Mouse (Mus musculus): ENCODE results near the gene Ccdc13. TPM values are rescaled to one million over a fixed set of nuclear protein-coding genes. Genes with fewer than 3 reads are reported as not detected.

The Ccdc13 gene
- polyA plus RNA-seq, 1 experiment from 2014 or later = not detected

DNA sequence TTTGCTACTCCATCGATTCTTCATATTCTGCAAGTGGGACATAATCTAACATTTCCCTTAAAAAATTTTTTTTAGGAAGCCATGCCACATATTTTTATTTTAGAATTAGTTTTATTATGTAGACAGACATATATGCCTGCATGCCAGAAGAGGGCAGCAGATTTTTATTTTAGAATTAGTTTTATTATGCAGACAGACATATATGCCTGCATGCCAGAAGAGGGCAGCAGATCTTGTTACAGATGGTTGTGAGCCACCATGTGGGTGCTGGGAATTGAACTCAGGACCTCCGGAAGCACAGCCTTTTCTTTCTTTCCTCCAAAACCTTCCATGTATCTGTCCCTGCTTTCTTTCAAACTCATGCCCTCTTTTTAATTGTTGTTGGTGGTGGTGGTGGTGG, 3.7 kb upstream of the Ccdc13 start:
- Histone ChIP-seq H3K4me1 (replicated peaks) (peaks cover 11% of the 10 kb centered on the region), H3K27me3 (no peaks in the 10 kb centered on the region), H3K36me3 (peaks cover 10% of the 10 kb centered on the region; the same call in 1 of the 2 replicates), H3K27ac (no peak overlapping the region), H3K9me3 (replicated peaks) (no peaks in the 10 kb centered on the region), H3K4me3 (no peak overlapping the region), H3K9ac (no peak overlapping the region), H3K4me2 (no peak overlapping the region)
- no peak for ATAC-seq (replicated peaks; ENCODE audit: insufficient number of reproducible peaks, insufficient read depth, low FRiP score, low read depth)
- WGBS = 92% methylated on average over 2 of the region's 2 CpGs

DNA sequence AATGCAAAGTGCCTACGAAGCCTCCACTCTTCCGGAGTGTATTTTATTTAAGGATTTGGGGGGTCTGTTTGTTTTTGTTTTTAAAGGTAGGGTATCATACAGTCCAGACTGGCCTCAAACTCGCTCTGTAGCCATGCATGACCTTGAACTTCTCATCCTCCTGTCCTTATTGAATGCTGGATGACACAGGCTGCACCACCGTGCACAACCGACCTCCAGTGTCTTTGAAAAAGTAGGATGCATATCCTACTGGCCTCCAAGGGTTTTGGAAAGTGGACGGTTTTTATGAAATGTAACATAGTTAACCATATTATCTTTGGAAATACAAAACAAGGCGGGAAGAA, 333 bp upstream of the Ccdc13 start:
- WGBS = 36% methylated on average over 7 of the region's 7 CpGs
- Histone ChIP-seq H3K27ac (no peak overlapping the region), H3K9me3 (replicated peaks) (no peaks in the 10 kb centered on the region), H3K9ac (peak overlapping the region; percentile 52), H3K4me3 (peak overlapping the region; percentile 58), H3K4me1 (replicated peaks) (peaks cover 11% of the 10 kb centered on the region), H3K27me3 (no peaks in the 10 kb centered on the region), H3K36me3 (no peaks in the 10 kb centered on the region), H3K4me2 (peak overlapping the region; percentile 93)
- ATAC-seq (replicated peaks; ENCODE audit: insufficient number of reproducible peaks, insufficient read depth, low FRiP score, low read depth) = no peak

GRCm38 (mm10) chr9:121838008-121838407, 1.3 kb downstream of the Ccdc13 start:
- H3K27ac ChIP-seq = no peak overlapping the region
- no peaks in the 10 kb centered on the region for H3K27me3 ChIP-seq
- 80% methylated on average over 6 of the region's 6 CpGs for WGBS
- no peak overlapping the region for H3K4me2 ChIP-seq
- no peaks in the 10 kb centered on the region for H3K9me3 ChIP-seq (replicated peaks)
- no peak for ATAC-seq (replicated peaks; ENCODE audit: insufficient number of reproducible peaks, insufficient read depth, low FRiP score, low read depth)
- no peak overlapping the region for H3K4me3 ChIP-seq
- H3K4me1 ChIP-seq (replicated peaks) = peaks cover 11% of the 10 kb centered on the region
- no peak overlapping the region for H3K9ac ChIP-seq
- no peaks in the 10 kb centered on the region for H3K36me3 ChIP-seq

- Histone ChIP-seq H3K36me3 (no peaks in the 10 kb centered on the region), H3K4me1 (replicated peaks) (peaks cover 3% of the 10 kb centered on the region), H3K27ac (no peak overlapping the region), H3K4me2 (no peak overlapping the region), H3K4me3 (no peak overlapping the region), H3K9me3 (replicated peaks) (no peaks in the 10 kb centered on the region), H3K27me3 (0 out of 2 replicates have a peak, but pooled peaks cover 3% of the 10 kb centered on the region), H3K9ac (no peak overlapping the region)
- ATAC-seq (replicated peaks; ENCODE audit: insufficient number of reproducible peaks, insufficient read depth, low FRiP score, low read depth) = no peak
- WGBS = 70% methylated on average over 11 of the region's 11 CpGs
Measured at GRCm38 (mm10) chr9:121833825-121834224, 5.4 kb downstream of the Ccdc13 start.

GRCm38 (mm10) chr9:121830956-121831293, 8.3 kb downstream of the Ccdc13 start:
- H3K36me3 ChIP-seq = no peaks in the 10 kb centered on the region
- 25% methylated on average over 6 of the region's 6 CpGs for WGBS
- no peaks in the 10 kb centered on the region for H3K9me3 ChIP-seq (replicated peaks)
- no peak overlapping the region for H3K27ac ChIP-seq
- H3K27me3 ChIP-seq = 0 out of 2 replicates have a peak, but pooled peaks cover 3% of the 10 kb centered on the region
- H3K4me2 ChIP-seq = no peak overlapping the region
- no peak overlapping the region for H3K9ac ChIP-seq
- no peaks in the 10 kb centered on the region for H3K4me1 ChIP-seq (replicated peaks)
- H3K4me3 ChIP-seq = no peak overlapping the region
- no peak for ATAC-seq (replicated peaks; ENCODE audit: insufficient number of reproducible peaks, insufficient read depth, low FRiP score, low read depth)

- 73% methylated on average over 6 of the region's 6 CpGs for WGBS
Measured at GRCm38 (mm10) chr9:121830243-121830955, 8.9 kb downstream of the Ccdc13 start.

GRCm38 (mm10) chr9:121829270-121829992, 9.8 kb downstream of the Ccdc13 start:
- Histone ChIP-seq H3K4me2 (no peak overlapping the region), H3K9ac (no peak overlapping the region), H3K27ac (no peak overlapping the region), H3K9me3 (replicated peaks) (no peaks in the 10 kb centered on the region), H3K27me3 (0 out of 2 replicates have a peak, but pooled peaks cover 3% of the 10 kb centered on the region), H3K36me3 (no peaks in the 10 kb centered on the region), H3K4me3 (no peak overlapping the region), H3K4me1 (replicated peaks) (no peaks in the 10 kb centered on the region)
- no peak for ATAC-seq (replicated peaks; ENCODE audit: insufficient number of reproducible peaks, insufficient read depth, low FRiP score, low read depth)
- 56% methylated on average over 7 of the region's 7 CpGs for WGBS

More at GRCm38 (mm10) chr9:121830243-121830955, 8.9 kb downstream of the Ccdc13 start:
- H3K4me3 ChIP-seq = no peak overlapping the region
- H3K27ac ChIP-seq = no peak overlapping the region
- H3K27me3 ChIP-seq = 0 out of 2 replicates have a peak, but pooled peaks cover 3% of the 10 kb centered on the region
- H3K4me2 ChIP-seq = no peak overlapping the region
- H3K36me3 ChIP-seq = no peaks in the 10 kb centered on the region
- ATAC-seq (replicated peaks; ENCODE audit: insufficient number of reproducible peaks, insufficient read depth, low FRiP score, low read depth) = no peak
- H3K9me3 ChIP-seq (replicated peaks) = no peaks in the 10 kb centered on the region
- H3K9ac ChIP-seq = no peak overlapping the region
- H3K4me1 ChIP-seq (replicated peaks) = no peaks in the 10 kb centered on the region

DNA sequence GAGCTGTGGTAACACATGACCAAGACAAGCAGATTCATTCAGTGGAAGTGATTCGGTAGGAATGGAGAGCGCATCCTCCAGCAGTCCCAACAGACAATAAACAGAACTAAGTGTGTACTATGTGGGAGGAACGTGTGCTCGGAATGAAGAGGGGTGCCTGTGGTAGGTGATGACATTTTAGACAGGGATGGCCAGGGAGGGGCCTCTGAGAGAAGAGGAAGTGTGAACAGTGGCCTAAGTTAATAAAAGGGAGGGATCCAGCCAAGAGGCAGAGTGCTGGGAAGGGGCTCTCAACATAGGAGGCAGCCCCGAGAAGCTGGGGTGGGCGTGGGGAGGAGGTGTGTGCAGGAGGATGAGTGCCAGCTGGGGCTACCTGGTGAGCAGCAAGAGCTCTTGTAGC, 10.9 kb downstream of the Ccdc13 start:
- H3K4me1 ChIP-seq (replicated peaks) = 0 out of 2 replicates have a peak, but pooled peaks cover 5% of the 10 kb centered on the region
- WGBS = 45% methylated on average over 6 of the region's 6 CpGs
- H3K27me3 ChIP-seq = 0 out of 2 replicates have a peak, but pooled peaks cover 3% of the 10 kb centered on the region
- no peak overlapping the region for H3K9ac ChIP-seq
- ATAC-seq (replicated peaks; ENCODE audit: insufficient number of reproducible peaks, insufficient read depth, low FRiP score, low read depth) = no peak
- no peak overlapping the region for H3K4me2 ChIP-seq
- H3K27ac ChIP-seq = no peak overlapping the region
- no peaks in the 10 kb centered on the region for H3K9me3 ChIP-seq (replicated peaks)
- no peaks in the 10 kb centered on the region for H3K36me3 ChIP-seq
- no peak overlapping the region for H3K4me3 ChIP-seq

- Histone ChIP-seq H3K4me3 (no peak overlapping the region), H3K4me1 (replicated peaks) (peaks cover 15% of the 10 kb centered on the region), H3K9me3 (replicated peaks) (no peaks in the 10 kb centered on the region), H3K27me3 (0 out of 2 replicates have a peak, but pooled peaks cover 3% of the 10 kb centered on the region), H3K36me3 (no peaks in the 10 kb centered on the region), H3K9ac (no peak overlapping the region), H3K27ac (no peak overlapping the region), H3K4me2 (no peak overlapping the region)
- ATAC-seq (replicated peaks; ENCODE audit: insufficient number of reproducible peaks, insufficient read depth, low FRiP score, low read depth) = no peak
- 89% methylated on average over 3 of the region's 3 CpGs for WGBS
Measured at GRCm38 (mm10) chr9:121826356-121826755, 12.9 kb downstream of the Ccdc13 start.

DNA sequence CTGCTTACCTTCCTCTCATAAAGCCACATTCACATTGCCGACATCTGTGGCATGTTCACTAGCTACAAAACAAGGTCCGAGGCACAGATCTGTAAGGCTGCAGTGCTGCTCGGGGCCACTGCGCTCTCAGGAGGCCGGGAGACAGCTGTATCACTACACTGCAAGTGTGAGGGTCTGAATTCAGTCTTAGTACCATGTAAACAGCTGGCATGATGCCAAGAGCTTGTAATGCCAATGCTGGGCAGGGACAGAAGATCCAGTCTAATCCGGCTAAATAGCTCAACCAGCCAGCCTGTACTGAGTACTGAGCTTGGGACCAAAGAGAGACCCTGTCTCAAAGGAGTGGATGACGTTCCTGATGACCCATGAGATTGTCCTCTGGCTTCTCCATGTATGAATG, 15.3 kb downstream of the Ccdc13 start:
- Histone ChIP-seq H3K9ac (no peak overlapping the region), H3K4me3 (no peak overlapping the region), H3K27ac (no peak overlapping the region), H3K36me3 (no peaks in the 10 kb centered on the region), H3K4me2 (no peak overlapping the region), H3K9me3 (replicated peaks) (no peaks in the 10 kb centered on the region), H3K4me1 (replicated peaks) (peaks cover 19% of the 10 kb centered on the region), H3K27me3 (no peaks in the 10 kb centered on the region)
- no peak for ATAC-seq (replicated peaks; ENCODE audit: insufficient number of reproducible peaks, insufficient read depth, low FRiP score, low read depth)
- WGBS = 75% methylated on average over 7 of the region's 7 CpGs

- Histone ChIP-seq H3K4me3 (no peak overlapping the region), H3K27me3 (no peaks in the 10 kb centered on the region), H3K27ac (no peak overlapping the region; the same call in 1 of the 2 replicates), H3K9me3 (replicated peaks) (no peaks in the 10 kb centered on the region), H3K4me1 (replicated peaks) (peaks cover 19% of the 10 kb centered on the region), H3K36me3 (no peaks in the 10 kb centered on the region), H3K4me2 (no peak overlapping the region), H3K9ac (no peak overlapping the region)
- no peak for ATAC-seq (replicated peaks; ENCODE audit: insufficient number of reproducible peaks, insufficient read depth, low FRiP score, low read depth)
- 82% methylated on average over 1 of the region's 1 CpGs for WGBS
Measured at GRCm38 (mm10) chr9:121823051-121823450, 16.2 kb downstream of the Ccdc13 start.

Measured in heart, embryonic 15.5 days (tissue).